Mouse (Mus musculus) forebrain, postnatal 0 days (tissue): Measurements from ENCODE around the gene Ppp1r2. TPM values are rescaled to one million over a fixed set of nuclear protein-coding genes. Genes with fewer than 3 reads are reported as not detected.

Source experiments
- ATAC-seq: fragments of 200-750 bp; cut with Nextera tagmentation; 2 replicates; pipeline ENCODE4 v1.8.0; 2017; ENCODE audit warnings: mild to moderate bottlenecking, moderate library complexity
- DNase-seq: peaks from one replicate; pipeline ENCODE4 v3.0.0-alpha.2; 2015
- H3K27ac ChIP-seq: fragments of 300-500 bp; sonication (generic); 2 replicates; pipeline ENCODE4 v1.5.1; 2014; ENCODE audit warnings: low read depth, mild to moderate bottlenecking, antibody characterized with exemption, low read length, moderate library complexity, mixed read lengths
- H3K27me3 ChIP-seq: fragments of 300-500 bp; sonication (generic); 2 replicates; pipeline ENCODE4 v1.6.1; 2014; ENCODE audit warnings: mild to moderate bottlenecking, low read length, mixed read lengths; ENCODE audit not compliant: insufficient read depth
- H3K36me3 ChIP-seq: fragments of 300-500 bp; sonication (generic); 2 replicates; pipeline ENCODE4 v1.6.1; 2014; ENCODE audit warnings: mild to moderate bottlenecking, moderate library complexity; ENCODE audit not compliant: insufficient read depth
- H3K4me1 ChIP-seq: fragments of 300-500 bp; sonication (generic); 2 replicates; pipeline ENCODE4 v1.6.1; 2014; ENCODE audit warnings: antibody characterized with exemption; ENCODE audit not compliant: insufficient read depth
- H3K4me2 ChIP-seq: fragments of 300-500 bp; sonication (generic); 2 replicates; pipeline ENCODE4 v1.6.1; 2014; ENCODE audit warnings: low read depth, mild to moderate bottlenecking, moderate library complexity
- H3K4me3 ChIP-seq: fragments of 300-500 bp; sonication (generic); 2 replicates; pipeline ENCODE4 v1.5.1; 2014; ENCODE audit warnings: low read depth, low read length, mixed read lengths
- H3K9ac ChIP-seq: fragments of 300-500 bp; sonication (generic); 2 replicates; pipeline ENCODE4 v1.6.1; 2014; ENCODE audit warnings: mild to moderate bottlenecking
- H3K9me3 ChIP-seq: fragments of 300-500 bp; sonication (generic); 2 replicates; pipeline ENCODE4 v1.6.1; 2016; ENCODE audit warnings: low read length
- CTCF ChIP-seq: sonication (generic); IDR thresholded peaks from 2 replicates; pipeline ENCODE4 v1.5.1; 2016; ENCODE audit warnings: antibody characterized with exemption, control low read depth, low read depth
- WGBS: fragments of 180-500 bp; shearing (Covaris S2); extraction: QIAGEN DNeasy Blood & Tissue Kit; methylation state at CpG from one replicate; pipeline ENCODE4 v1.1.7; 2014; 5-methylcytosine and 5-hydroxymethylcytosine counted together
- polyA plus RNA-seq: library from polyadenylated mRNA; unstranded; fragments of >200 nt; fragmentation: Nextera tagmentation; extraction: Ambion mirVana; gene quantifications from 2 replicates; pipeline ENCODE4 v1.2.1, GENCODE M21; 2015
- total RNA-seq: library from RNA; depleted of rRNA; stranded (reverse); fragments of >200 nt; gene quantifications from 2 replicates; pipeline ENCODE4 v1.2.3, GENCODE M21; 2014

Gene Ppp1r2
- total and polyA plus RNA-seq, 2 experiments from 2014 or later = 75.5 to 101 TPM

- DNase-seq (no peak), ATAC-seq (no peak)
- Histone ChIP-seq H3K27me3 (no peaks in the 10 kb centered on the region), H3K9ac (no peak overlapping the region), H3K4me3 (no peak overlapping the region), H3K9me3 (no peaks in the 10 kb centered on the region), H3K4me1 (peaks cover 22% of the 10 kb centered on the region), H3K4me2 (no peak overlapping the region), H3K27ac (no peak overlapping the region), H3K36me3 (no peaks in the 10 kb centered on the region)
- no peak for TF ChIP-seq CTCF
- 56% methylated on average over 7 of the region's 7 CpGs for WGBS
Measured at GRCm38 (mm10) chr16:31276539-31276938, 1.5 kb upstream of the Ppp1r2 start.

GRCm38 (mm10) chr16:31274084-31274483 lies 993 bp downstream of the Ppp1r2 start:
- H3K36me3 ChIP-seq = no peaks in the 10 kb centered on the region
- H3K27ac ChIP-seq = 0 out of 2 replicates have a peak overlapping the region, but pooled peaks have one; percentile 70
- peak overlapping the region; percentile 62 for H3K4me2 ChIP-seq
- WGBS = 2% methylated on average over 6 of the region's 6 CpGs
- peaks cover 22% of the 10 kb centered on the region for H3K4me1 ChIP-seq
- no peaks in the 10 kb centered on the region for H3K9me3 ChIP-seq
- no peak for DNase-seq
- no peak for TF ChIP-seq CTCF
- peak overlapping the region; percentile 90 for H3K9ac ChIP-seq
- no peaks in the 10 kb centered on the region for H3K27me3 ChIP-seq
- peak overlapping the region; percentile 96 for H3K4me3 ChIP-seq
- no peak for ATAC-seq

GRCm38 (mm10) chr16:31266692-31267091 lies 8.4 kb downstream of the Ppp1r2 start:
- Histone ChIP-seq H3K4me2 (no peak overlapping the region), H3K27me3 (no peaks in the 10 kb centered on the region), H3K4me1 (no peaks in the 10 kb centered on the region), H3K27ac (no peak overlapping the region), H3K4me3 (no peak overlapping the region), H3K9me3 (no peaks in the 10 kb centered on the region), H3K9ac (no peak overlapping the region), H3K36me3 (0 out of 2 replicates have a peak, but pooled peaks cover 5% of the 10 kb centered on the region)
- WGBS = 94% methylated on average over 2 of the region's 2 CpGs
- DNase-seq = no peak
- ATAC-seq = no peak
- no peak for TF ChIP-seq CTCF

GRCm38 (mm10) chr16:31256151-31256550 lies 18.9 kb downstream of the Ppp1r2 start:
- H3K27ac ChIP-seq = no peak overlapping the region
- peaks cover 38% of the 10 kb centered on the region for H3K36me3 ChIP-seq
- no peak overlapping the region for H3K4me3 ChIP-seq
- H3K4me1 ChIP-seq = no peaks in the 10 kb centered on the region
- DNase-seq (no peak), ATAC-seq (no peak)
- H3K27me3 ChIP-seq = no peaks in the 10 kb centered on the region
- no peak overlapping the region for H3K4me2 ChIP-seq
- H3K9ac ChIP-seq = no peak overlapping the region
- no peaks in the 10 kb centered on the region for H3K9me3 ChIP-seq
- no peak for TF ChIP-seq CTCF
- WGBS = 87% methylated on average over 2 of the region's 2 CpGs

GRCm38 (mm10) chr16:31255685-31256084 lies 19.4 kb downstream of the Ppp1r2 start:
- ATAC-seq = peak; percentile 18; the same call in 1 of the 2 replicates
- H3K9ac ChIP-seq = no peak overlapping the region

GRCm38 (mm10) chr16:31249401-31249800 lies 25.7 kb downstream of the Ppp1r2 start:
- Histone ChIP-seq H3K4me2 (no peak overlapping the region), H3K9me3 (no peaks in the 10 kb centered on the region), H3K27ac (no peak overlapping the region), H3K36me3 (0 out of 2 replicates have a peak, but pooled peaks cover 5% of the 10 kb centered on the region), H3K27me3 (no peaks in the 10 kb centered on the region), H3K4me3 (no peak overlapping the region), H3K4me1 (no peaks in the 10 kb centered on the region), H3K9ac (no peak overlapping the region)
- WGBS = 95% methylated on average over 3 of the region's 3 CpGs
- DNase-seq (no peak), ATAC-seq (no peak)
- TF ChIP-seq CTCF = no peak

More at GRCm38 (mm10) chr16:31255685-31256084, 19.4 kb downstream of the Ppp1r2 start:
- Histone ChIP-seq H3K27ac (no peak overlapping the region), H3K27me3 (no peaks in the 10 kb centered on the region), H3K36me3 (peaks cover 38% of the 10 kb centered on the region), H3K4me2 (no peak overlapping the region), H3K4me3 (no peak overlapping the region), H3K4me1 (no peaks in the 10 kb centered on the region), H3K9me3 (no peaks in the 10 kb centered on the region)
- no peak for DNase-seq
- TF ChIP-seq CTCF = no peak
- WGBS = 70% methylated on average over 3 of the region's 3 CpGs

GRCm38 (mm10) chr16:31248717-31249116 lies 26.4 kb downstream of the Ppp1r2 start:
- Histone ChIP-seq H3K4me1 (no peaks in the 10 kb centered on the region), H3K4me3 (no peak overlapping the region), H3K9me3 (no peaks in the 10 kb centered on the region), H3K27me3 (no peaks in the 10 kb centered on the region), H3K9ac (no peak overlapping the region), H3K36me3 (0 out of 2 replicates have a peak, but pooled peaks cover 5% of the 10 kb centered on the region), H3K27ac (no peak overlapping the region), H3K4me2 (no peak overlapping the region)
- DNase-seq = peak; percentile 11
- WGBS = 79% methylated on average over 13 of the region's 13 CpGs
- TF ChIP-seq CTCF = no peak
- ATAC-seq = 0 out of 2 replicates have a peak, but pooled peaks have one; percentile 12
